Mouse (Mus musculus): ENCODE data around the gene Rptor.

Rptor gene

DNA sequence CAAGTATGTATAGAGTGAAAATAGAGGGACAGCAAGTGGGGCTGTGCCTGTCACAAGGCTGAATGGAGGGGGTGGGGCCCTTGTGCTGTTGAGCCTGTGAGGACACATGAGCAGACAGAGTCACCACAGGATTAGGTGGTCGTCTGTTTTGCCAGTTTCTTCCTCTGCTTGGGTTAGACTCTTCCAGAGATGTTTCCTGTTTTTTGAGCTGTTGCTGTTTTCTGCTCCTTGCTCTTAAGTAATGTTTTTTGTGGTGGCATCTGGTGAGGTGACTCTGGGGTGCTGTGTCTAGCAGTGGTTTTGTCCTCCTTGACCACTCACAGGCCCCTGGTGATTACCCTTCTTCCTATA lies 90.2 kb downstream of the Rptor start:
- DNase-seq = no peak

- DNase-seq = no peak
Observed at GRCm38 (mm10) chr11:119694146-119694860, 91.6 kb downstream of the Rptor start.

GRCm38 (mm10) chr11:119696401-119696800 lies 93.7 kb downstream of the Rptor start:
- DNase-seq = no peak

DNA sequence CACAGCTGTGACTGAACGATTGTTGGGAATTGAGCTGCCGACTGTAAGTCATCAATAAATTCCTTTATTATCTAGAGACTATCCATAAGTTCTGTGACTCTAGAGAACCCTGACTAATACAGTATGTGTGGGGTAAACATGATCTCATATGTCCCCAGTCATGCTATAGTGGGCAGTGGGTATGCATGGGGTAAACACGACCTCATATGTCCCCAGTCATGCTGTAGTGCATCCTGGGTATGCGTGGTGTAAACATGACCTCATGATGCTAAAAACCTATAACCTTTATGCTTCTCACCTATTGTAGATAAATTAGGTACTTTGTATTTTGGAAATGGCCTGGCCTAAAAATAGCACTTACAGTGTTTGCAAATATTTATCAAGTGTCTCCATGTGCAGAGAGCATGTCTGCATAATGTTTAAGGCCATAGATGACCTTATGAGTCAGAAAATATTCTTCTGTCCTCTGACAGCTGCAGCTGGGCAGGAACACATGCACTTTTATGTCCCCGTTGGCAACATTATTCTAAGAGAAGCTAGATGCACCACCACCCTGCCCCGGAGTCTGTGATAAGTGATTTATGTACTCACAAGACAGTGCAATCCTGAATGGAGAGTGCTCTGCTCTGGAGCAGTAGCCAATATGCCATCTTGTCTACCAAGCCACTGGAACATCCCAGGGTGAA lies 102.8 kb downstream of the Rptor start:
- DNase-seq = no peak

DNA sequence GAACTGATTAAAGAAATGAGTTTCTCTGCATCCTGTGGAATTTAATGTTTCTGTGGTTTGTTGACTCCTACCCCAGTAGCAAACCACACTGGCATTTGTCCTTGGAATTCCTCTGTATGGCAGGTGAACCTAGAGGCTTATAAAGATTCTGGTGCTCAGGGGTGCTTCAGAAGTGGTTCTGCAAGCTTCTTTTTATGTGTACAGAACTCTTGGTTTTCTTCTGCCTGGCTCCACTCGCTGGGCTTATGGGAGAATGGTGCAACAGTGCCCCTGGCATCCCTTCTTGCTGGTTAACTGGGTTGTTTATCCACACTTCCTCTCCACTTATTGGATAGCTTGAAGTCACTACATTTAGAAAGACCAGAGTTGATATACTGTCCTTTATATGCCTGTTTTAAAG lies 104.6 kb downstream of the Rptor start:
- DNase-seq = no peak

- no peak for DNase-seq
Observed at GRCm38 (mm10) chr11:119709239-119709638, 106.5 kb downstream of the Rptor start.

- no peak for DNase-seq
Observed at GRCm38 (mm10) chr11:119710338-119710737, 107.6 kb downstream of the Rptor start.

GRCm38 (mm10) chr11:119710822-119711221 lies 108.1 kb downstream of the Rptor start:
- DNase-seq = no peak

GRCm38 (mm10) chr11:119715437-119715836 lies 112.7 kb downstream of the Rptor start:
- DNase-seq = no peak

- no peak for DNase-seq
Observed at GRCm38 (mm10) chr11:119715841-119716596, 113.3 kb downstream of the Rptor start.

GRCm38 (mm10) chr11:119718115-119718514 lies 115.4 kb downstream of the Rptor start:
- DNase-seq = no peak

GRCm38 (mm10) chr11:119720101-119721048 lies 117.7 kb downstream of the Rptor start:
- DNase-seq = no peak

- no peak for DNase-seq
Observed at GRCm38 (mm10) chr11:119724709-119725108, 122.0 kb downstream of the Rptor start.

DNA sequence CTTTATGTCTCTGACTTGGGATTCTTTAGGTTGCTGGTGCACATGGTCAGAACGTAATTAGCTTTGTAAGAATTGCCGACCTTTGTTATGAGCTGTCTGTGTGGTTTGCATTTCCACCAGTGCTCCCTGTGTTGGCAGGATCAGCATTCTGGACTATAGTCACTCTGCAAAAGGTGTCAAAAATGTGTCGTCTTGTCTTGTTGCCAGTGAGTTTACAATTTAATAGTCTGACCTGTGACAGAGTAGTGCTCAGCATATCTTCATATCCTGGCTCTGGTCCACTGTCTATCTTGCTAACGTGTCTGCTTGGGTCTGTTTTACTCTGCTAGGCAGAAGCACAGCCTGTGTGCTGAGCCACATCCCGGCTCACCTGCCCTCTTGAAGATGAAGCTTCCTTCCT lies 128.7 kb downstream of the Rptor start:
- no peak for DNase-seq

DNA sequence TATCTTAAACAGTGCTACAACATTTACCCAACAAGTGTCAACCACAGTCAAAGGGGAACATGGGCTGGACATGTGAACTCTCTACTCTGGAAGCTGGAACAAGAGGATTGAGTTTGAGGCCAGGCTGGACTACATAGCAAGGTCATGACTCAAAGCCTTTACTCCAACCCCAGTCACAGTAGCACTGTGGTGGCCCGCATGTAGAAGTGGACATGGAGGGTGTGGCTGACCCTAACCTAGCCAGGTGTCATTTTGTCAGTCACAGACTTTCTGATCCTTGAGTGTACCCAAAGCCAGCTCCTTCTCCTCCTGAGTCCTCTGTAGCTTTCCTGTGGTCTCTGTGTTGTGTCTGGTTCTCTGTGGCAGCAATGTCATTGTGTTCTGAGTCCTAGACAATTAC lies 129.7 kb downstream of the Rptor start:
- DNase-seq = no peak

DNA sequence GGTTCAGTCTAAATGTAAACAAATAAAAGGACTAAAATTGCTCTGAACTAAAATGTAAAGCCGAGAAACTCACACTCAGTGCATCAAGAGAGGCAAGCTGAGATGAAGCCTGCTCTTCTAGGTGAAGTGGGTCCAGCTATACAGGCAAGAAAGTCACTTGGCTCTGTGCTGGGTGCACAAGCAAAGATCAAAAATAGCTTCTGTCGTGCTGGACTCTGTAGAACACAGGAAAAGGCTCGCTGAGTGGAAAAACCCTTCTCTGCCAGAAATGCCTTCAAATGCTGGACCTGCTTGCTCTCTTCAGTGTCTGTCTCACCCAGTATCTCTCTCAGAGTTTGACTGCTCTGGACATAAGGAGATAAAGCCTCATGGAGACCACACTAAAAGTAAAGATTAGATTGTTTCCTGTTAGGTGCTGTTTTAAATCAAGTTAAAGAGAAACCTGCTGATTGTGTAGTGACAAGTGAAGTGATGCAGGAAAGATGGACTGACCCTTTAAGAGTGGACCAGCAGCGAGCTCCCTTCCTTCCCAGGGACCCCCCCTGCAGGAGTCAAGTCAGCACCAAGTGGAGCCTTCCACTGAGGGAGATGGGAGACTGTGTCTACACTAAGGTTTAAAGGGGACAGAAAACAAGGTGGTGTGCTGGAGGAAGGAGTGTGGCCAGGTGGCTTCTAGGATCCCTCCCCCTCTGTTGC lies 130.4 kb downstream of the Rptor start:
- DNase-seq = peak; percentile 61

DNA sequence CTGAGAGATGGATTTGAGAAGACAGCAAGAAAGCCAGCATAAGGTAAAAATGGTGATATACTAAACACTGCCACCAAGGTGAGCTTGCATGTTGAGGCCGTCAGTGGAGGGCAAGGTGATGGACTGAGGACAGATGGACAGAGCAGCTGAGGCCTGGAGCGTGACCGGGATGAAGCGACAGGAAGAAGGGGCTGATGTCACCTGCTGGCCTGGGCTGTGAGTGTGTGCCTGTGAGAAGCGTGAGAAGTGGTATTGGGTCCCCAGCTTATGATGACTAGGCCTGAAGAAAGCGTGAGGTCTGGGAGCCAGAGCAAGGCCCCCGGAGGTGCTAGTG lies 130.9 kb downstream of the Rptor start:
- peak; percentile 40 for DNase-seq

DNA sequence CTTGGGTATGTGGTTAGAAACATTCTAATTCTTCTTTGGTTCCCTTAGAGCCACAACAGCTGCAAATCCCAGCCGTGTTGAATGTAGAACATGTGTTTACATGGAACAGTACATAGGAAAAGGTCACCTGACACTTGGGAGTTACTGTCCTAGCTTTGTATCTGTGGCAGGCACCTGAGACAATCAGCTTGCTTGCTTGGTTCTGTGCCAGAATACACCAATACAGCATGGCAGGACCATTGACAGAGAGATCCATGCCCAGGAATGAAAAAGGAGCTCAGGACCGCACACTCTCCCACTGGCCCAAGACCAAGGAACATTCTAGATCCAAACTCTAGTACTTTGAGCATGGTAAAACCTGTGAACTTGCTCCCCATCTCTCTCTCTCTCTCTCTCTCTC lies 132.4 kb downstream of the Rptor start:
- no peak for DNase-seq

- DNase-seq = no peak
Observed at GRCm38 (mm10) chr11:119738990-119739846, 136.5 kb downstream of the Rptor start.

- no peak for DNase-seq
Observed at GRCm38 (mm10) chr11:119741401-119741800, 138.7 kb downstream of the Rptor start.

DNA sequence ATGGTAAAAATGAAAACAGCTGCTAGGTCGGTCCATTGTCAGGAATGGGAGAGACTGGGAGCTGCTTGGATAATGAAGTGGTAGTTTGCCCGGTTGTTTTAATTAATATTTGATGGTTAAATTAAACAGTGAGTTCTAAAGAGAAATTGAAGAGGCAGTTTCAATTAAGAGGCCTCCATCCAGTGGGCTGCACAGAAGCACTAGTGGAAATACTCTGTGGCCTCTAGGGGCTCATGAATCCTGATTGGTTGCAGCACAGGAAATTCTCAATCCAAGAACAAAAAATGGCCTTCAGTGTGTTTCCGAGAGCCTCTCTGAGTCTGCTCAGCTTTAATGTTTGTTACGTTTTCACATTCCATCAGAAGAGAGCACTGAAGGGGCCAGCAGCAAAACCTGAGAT lies 141.7 kb downstream of the Rptor start:
- DNase-seq = no peak

Data from cerebellum, adult 11 months (tissue).